Mouse (Mus musculus) CH12.LX (cell line): Measurements from ENCODE around the gene Fam72a. TPM values are rescaled to one million over a fixed set of nuclear protein-coding genes. Genes with fewer than 3 reads are reported as not detected.

Experiments used
- DNase-seq: peaks from one replicate; pipeline ENCODE4 v3.0.0-alpha.2; 2013; ENCODE audit errors: extremely low read depth
- H3K27ac ChIP-seq: 2 replicates; pipeline ENCODE4 v1.5.1; 2012; ENCODE audit warnings: low read depth, mild to moderate bottlenecking, control low read depth, moderate library complexity; ENCODE audit not compliant: insufficient read depth
- H3K27me3 ChIP-seq: replicated peaks from 2 replicates; pipeline ENCODE3; 2012; ENCODE audit warnings: inconsistent platforms
- H3K36me3 ChIP-seq, 2 experiments: replicated peaks in 1 of 2; 2 replicates each; pipeline versions ENCODE3 to v1.6.1; 2012; ENCODE audit warnings: inconsistent platforms in 1 of 2, low read length in 1 of 2, mild to moderate bottlenecking in 1 of 2, mixed read lengths in 1 of 2, moderate library complexity in 1 of 2; ENCODE audit not compliant: control insufficient read depth in 1 of 2, insufficient read depth in 1 of 2
- H3K4me1 ChIP-seq, 2 experiments: 2 replicates each; pipeline ENCODE4 v1.6.1; 2012; ENCODE audit warnings: inconsistent platforms in 1 of 2, moderate library complexity in 1 of 2; ENCODE audit not compliant: insufficient read depth in 2 of 2, control insufficient read depth in 1 of 2
- H3K4me2 ChIP-seq: 2 replicates; pipeline ENCODE4 v1.6.1; 2012; ENCODE audit warnings: low read depth, mild to moderate bottlenecking, control low read depth; ENCODE audit not compliant: poor library complexity, insufficient read depth, severe bottlenecking
- H3K4me3 ChIP-seq, 3 experiments: fragments of 150-350 bp in 1 of 3; sonication (generic) in 1 of 3; replicated peaks in 1 of 3; 2 replicates each; pipeline versions ENCODE3 to v1.5.1; 2011 to 2012; ENCODE audit warnings: low read depth in 2 of 3, low read length in 2 of 3, mild to moderate bottlenecking in 2 of 3, moderate library complexity in 2 of 3, control low read depth in 1 of 3, improper control_type of control experiment in 1 of 3, inconsistent platforms in 1 of 3, mixed read lengths in 1 of 3; ENCODE audit not compliant: poor library complexity in 1 of 3
- H3K79me2 ChIP-seq: replicated peaks from 2 replicates; pipeline ENCODE4 v1.6.1; 2012; ENCODE audit warnings: mild to moderate bottlenecking, moderate library complexity; ENCODE audit not compliant: control insufficient read depth, poor library complexity, insufficient read depth, severe bottlenecking; ENCODE audit errors: extremely low read depth
- H3K9ac ChIP-seq: 2 replicates; pipeline ENCODE4 v1.6.1; 2012; ENCODE audit warnings: low read depth, mild to moderate bottlenecking, control low read depth, moderate library complexity; ENCODE audit not compliant: insufficient read depth
- H3K9me3 ChIP-seq: replicated peaks from 2 replicates; pipeline ENCODE3; 2012; ENCODE audit warnings: low read length, inconsistent platforms, mixed read lengths
- CHD1 ChIP-seq: IDR thresholded peaks from 2 replicates; pipeline ENCODE4 v1.6.1; 2012; ENCODE audit warnings: low read depth, low read length, improper control_type of control experiment, inconsistent platforms
- CHD2 ChIP-seq: IDR thresholded peaks from 2 replicates; pipeline ENCODE4 v1.6.1; 2011; ENCODE audit warnings: low read length, improper control_type of control experiment
- CTCF ChIP-seq, 2 experiments: IDR thresholded peaks in 1 of 2; conservative IDR thresholded peaks in 1 of 2; 2 replicates each; pipeline ENCODE4 v1.5.1; 2011 to 2012; ENCODE audit warnings: low read depth in 2 of 2, low read length in 2 of 2, improper control_type of control experiment in 1 of 2, inconsistent platforms in 1 of 2, mild to moderate bottlenecking in 1 of 2, moderate library complexity in 1 of 2
- E2F4 ChIP-seq: IDR thresholded peaks from 2 replicates; pipeline ENCODE4 v1.6.1; 2011; ENCODE audit warnings: low read depth, low read length, improper control_type of control experiment; ENCODE audit not compliant: insufficient replicate concordance
- ELF1 ChIP-seq: IDR thresholded peaks from 2 replicates; pipeline ENCODE4 v1.6.1; 2014; ENCODE audit warnings: low read depth, mild to moderate bottlenecking, inconsistent platforms, low read length, improper control_type of control experiment
- EP300 ChIP-seq: IDR thresholded peaks from 2 replicates; pipeline ENCODE4 v1.6.1; 2011; ENCODE audit warnings: low read length, improper control_type of control experiment
- ETS1 ChIP-seq: conservative IDR thresholded peaks from 2 replicates; pipeline ENCODE4 v1.6.1; 2012; ENCODE audit warnings: low read depth, mild to moderate bottlenecking, inconsistent platforms, low read length, improper control_type of control experiment, moderate library complexity
- GABPA ChIP-seq: IDR thresholded peaks from 2 replicates; pipeline ENCODE4 v1.6.1; 2012; ENCODE audit warnings: low read depth, low read length, improper control_type of control experiment, inconsistent platforms; ENCODE audit not compliant: insufficient replicate concordance
- HCFC1 ChIP-seq: IDR thresholded peaks from 2 replicates; pipeline ENCODE4 v1.6.1; 2012; ENCODE audit warnings: low read depth, mild to moderate bottlenecking, inconsistent platforms, low read length, improper control_type of control experiment
- JUN ChIP-seq: IDR thresholded peaks from 2 replicates; pipeline ENCODE4 v1.6.1; 2011; ENCODE audit warnings: low read depth, mild to moderate bottlenecking, low read length, improper control_type of control experiment, moderate library complexity; ENCODE audit not compliant: insufficient read depth
- JUND ChIP-seq: conservative IDR thresholded peaks from 2 replicates; pipeline ENCODE4 v1.6.1; 2011; ENCODE audit warnings: low read depth, low read length, improper control_type of control experiment
- KAT2A ChIP-seq: IDR thresholded peaks from 2 replicates; pipeline ENCODE4 v1.6.1; 2012; ENCODE audit warnings: low read length, improper control_type of control experiment, inconsistent platforms; ENCODE audit not compliant: insufficient replicate concordance
- MAFK ChIP-seq: IDR thresholded peaks from 2 replicates; pipeline ENCODE4 v1.6.1; 2011; ENCODE audit warnings: low read length, improper control_type of control experiment; ENCODE audit not compliant: insufficient replicate concordance
- MAX ChIP-seq: IDR thresholded peaks from 2 replicates; pipeline ENCODE4 v1.6.1; 2011; ENCODE audit warnings: low read length, improper control_type of control experiment
- MXI1 ChIP-seq: IDR thresholded peaks from 2 replicates; pipeline ENCODE4 v1.6.1; 2011; ENCODE audit warnings: mild to moderate bottlenecking, low read depth, low read length, improper control_type of control experiment
- MYC ChIP-seq: IDR thresholded peaks from 2 replicates; pipeline ENCODE4 v1.6.1; 2011; ENCODE audit warnings: low read depth, mild to moderate bottlenecking, improper control_type of control experiment, low read length
- NELFE ChIP-seq: IDR thresholded peaks from 2 replicates; pipeline ENCODE4 v1.6.1; 2011; ENCODE audit warnings: low read depth, low read length, improper control_type of control experiment
- NRF1 ChIP-seq: IDR thresholded peaks from 2 replicates; pipeline ENCODE4 v1.6.1; 2014; ENCODE audit warnings: low read depth, mild to moderate bottlenecking, inconsistent platforms, low read length, improper control_type of control experiment, moderate library complexity
- PAX5 ChIP-seq: IDR thresholded peaks from 2 replicates; pipeline ENCODE4 v1.6.1; 2012; ENCODE audit warnings: low read length, inconsistent platforms, mixed read lengths
- POLR2A ChIP-seq: IDR thresholded peaks from 2 replicates; pipeline ENCODE4 v1.6.1; 2011; ENCODE audit warnings: low read depth, mild to moderate bottlenecking, improper control_type of control experiment, low read length
- POLR2AphosphoS2 ChIP-seq: IDR thresholded peaks from 2 replicates; pipeline ENCODE4 v1.6.1; 2011; ENCODE audit warnings: low read depth, low read length, improper control_type of control experiment
- RAD21 ChIP-seq: IDR thresholded peaks from 2 replicates; pipeline ENCODE4 v1.6.1; 2011; ENCODE audit warnings: low read depth, mild to moderate bottlenecking, low read length, improper control_type of control experiment, moderate library complexity
- SIN3A ChIP-seq: IDR thresholded peaks from 2 replicates; pipeline ENCODE4 v1.6.1; 2012; ENCODE audit warnings: low read length, improper control_type of control experiment, inconsistent platforms
- TBP ChIP-seq: conservative IDR thresholded peaks from 2 replicates; pipeline ENCODE4 v1.6.1; 2011; ENCODE audit warnings: low read depth, low read length, improper control_type of control experiment
- TCF12 ChIP-seq: IDR thresholded peaks from 2 replicates; pipeline ENCODE4 v1.6.1; 2014; ENCODE audit warnings: low read depth, mild to moderate bottlenecking, inconsistent platforms, low read length, improper control_type of control experiment
- UBTF ChIP-seq: IDR thresholded peaks from 2 replicates; pipeline ENCODE4 v1.6.1; 2012; ENCODE audit warnings: low read depth, mild to moderate bottlenecking, inconsistent platforms, low read length, improper control_type of control experiment, moderate library complexity
- USF1 ChIP-seq: IDR thresholded peaks from 2 replicates; pipeline ENCODE4 v1.6.1; 2014; ENCODE audit warnings: low read depth, mild to moderate bottlenecking, inconsistent platforms, low read length, improper control_type of control experiment
- USF2 ChIP-seq: conservative IDR thresholded peaks from 2 replicates; pipeline ENCODE4 v1.6.1; 2011; ENCODE audit warnings: low read depth, low read length, improper control_type of control experiment
- dilution Hi-C: fragments of 300-500 bp; cut with MboI; formaldehyde crosslinking; loops from 2 replicates; pipeline ENCODE4 v1.14.3; 2020; ENCODE audit warnings: low sequenced_read_pairs; ENCODE audit not compliant: extremely low pct_unique_long_range_greater_than_20kb, extremely low pct_ligation_motif_present
- in situ Hi-C: fragments of 300-500 bp; cut with MboI; formaldehyde crosslinking; loops from 3 replicates; pipeline ENCODE4 v1.14.3; 2019; ENCODE audit warnings: low sequenced_read_pairs, low pct_ligation_motif_present, low pct_unique_long_range_greater_than_20kb, mixed read lengths
- polyA plus RNA-seq: library from polyadenylated mRNA; unstranded; fragments of >175 nt; gene quantifications from 2 replicates; pipeline ENCODE4 v1.2.1, GENCODE M21; 2012; ENCODE audit warnings: low read depth; ENCODE audit not compliant: insufficient read length
- total RNA-seq, 2 experiments: library from RNA; depleted of rRNA; stranded (reverse); fragments of 300-350 nt in 1 of 2; fragments of >200 nt in 1 of 2; gene quantifications; 2 replicates each; pipeline ENCODE4 v1.2.3; 2012 to 2014

The Fam72a gene
- total and polyA plus RNA-seq, 3 experiments, result 10.5 to 22.4 (median 19.1) TPM

DNA sequence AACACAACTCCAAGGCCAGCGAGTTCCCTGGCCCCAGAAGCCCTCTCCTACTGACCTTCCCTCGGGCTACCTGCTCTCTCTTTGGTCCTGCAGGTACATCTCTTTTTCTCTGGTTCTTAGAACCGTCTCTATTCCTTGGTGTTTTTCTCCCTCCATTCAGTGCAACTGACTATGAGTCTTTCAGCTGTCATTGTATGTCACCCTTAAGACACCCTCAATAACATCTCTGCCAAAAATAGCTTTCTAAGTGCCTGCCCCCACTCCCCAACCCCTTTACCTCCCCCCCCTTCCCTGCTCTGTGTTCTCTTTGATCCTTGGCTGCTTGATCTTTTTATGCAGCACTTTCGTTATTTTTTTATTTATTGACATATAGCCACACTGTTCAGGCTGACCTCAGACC is 52.7 kb downstream of the Fam72a start:
- H3K4me3 ChIP-seq, result no peak overlapping the region
- TF ChIP-seq RAD21 (no peak), ELF1 (no peak), CHD1 (no peak), POLR2A (no peak), NELFE (no peak), USF1 (no peak), JUN (no peak), UBTF (no peak), GABPA (no peak)
- TF ChIP-seq, all 38 proteins: peak for 0
- no peaks in the 10 kb centered on the region for H3K79me2 ChIP-seq
- in situ Hi-C loops, result no loop called here
- H3K4me1 ChIP-seq, result peaks cover 8 to 44% of the 10 kb centered on the region in 2 experiments
- no peaks in the 10 kb centered on the region for H3K27me3 ChIP-seq
- H3K27ac ChIP-seq, result no peak overlapping the region
- no peak overlapping the region for H3K9ac ChIP-seq
- H3K36me3 ChIP-seq, result no peaks in the 10 kb centered on the region
- no peak overlapping the region for H3K4me2 ChIP-seq
- dilution Hi-C loops, result no loop called here
- DNase-seq, result no peak
- no peaks in the 10 kb centered on the region for H3K9me3 ChIP-seq

DNA sequence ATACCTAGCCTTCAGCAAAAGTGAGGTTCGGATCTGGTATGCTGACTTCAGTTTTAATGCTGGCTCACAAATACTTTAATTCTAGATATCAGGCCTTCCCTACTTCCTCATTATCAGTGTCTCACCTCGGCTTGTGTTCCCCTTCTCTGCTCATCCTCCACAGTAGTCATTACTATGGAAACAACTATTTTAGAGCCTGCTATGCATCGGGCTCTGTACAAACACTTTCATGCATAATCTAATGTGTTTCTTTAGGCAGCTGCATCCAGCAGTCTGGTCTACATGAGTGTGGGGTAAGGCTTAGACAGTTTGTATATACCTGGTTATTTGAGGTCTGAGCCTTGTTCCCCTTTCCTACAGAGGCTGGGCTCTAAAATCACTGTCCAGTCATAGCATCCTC is 55.9 kb downstream of the Fam72a start:
- in situ Hi-C loops, result no loop called here
- DNase-seq, result no peak

DNA sequence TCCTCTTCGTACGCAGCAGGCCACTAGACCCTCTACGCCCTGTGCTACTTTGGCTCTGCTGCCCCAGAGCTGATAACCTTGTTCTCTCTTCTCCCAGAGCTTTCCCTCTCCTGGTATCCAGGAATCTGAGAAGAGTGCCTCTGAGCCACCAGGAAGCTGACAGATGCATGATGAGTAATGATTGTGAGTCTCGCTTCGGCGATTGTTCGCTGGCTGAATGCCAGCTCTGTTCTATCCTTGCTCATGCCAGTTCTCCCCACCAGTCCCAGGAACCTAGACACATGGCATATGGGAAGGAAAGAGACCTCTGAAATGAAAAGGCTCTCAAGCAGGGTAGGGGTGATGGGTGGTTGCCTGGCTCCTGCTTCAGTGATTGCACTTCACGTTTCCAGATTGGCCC is 59.1 kb downstream of the Fam72a start:
- in situ Hi-C loops, result no loop called here
- TF ChIP-seq TCF12 (no peak), CTCF (conservative IDR thresholded peaks at IDR 0.05 in 1 of 2, IDR thresholded peaks at IDR 0.05 in 1 of 2; ENCODE audit: low read depth in 2 of 2, low read length in 2 of 2) (no peak), GABPA (no peak), JUN (no peak), E2F4 (no peak), NRF1 (no peak), CHD2 (no peak), MAX (no peak), RAD21 (no peak), MYC (no peak), ETS1 (no peak), JUND (no peak), HCFC1 (no peak), TBP (no peak)
- Histone ChIP-seq H3K4me3 (no peak overlapping the region), H3K4me1 (peaks cover 0 to 20% of the 10 kb centered on the region in 2 experiments; a peak in 2 of 4 replicates), H3K4me2 (no peak overlapping the region), H3K79me2 (no peaks in the 10 kb centered on the region), H3K36me3 (no peaks in the 10 kb centered on the region), H3K9me3 (no peaks in the 10 kb centered on the region), H3K27ac (no peak overlapping the region), H3K9ac (no peak overlapping the region), H3K27me3 (peaks cover 1% of the 10 kb centered on the region)
- DNase-seq, result no peak
- dilution Hi-C loops, result no loop called here

More for the DNA sequence above, 55.9 kb downstream of the Fam72a start:
- Histone ChIP-seq H3K27me3 (no peaks in the 10 kb centered on the region), H3K9me3 (no peaks in the 10 kb centered on the region), H3K4me1 (peaks cover 0 to 35% of the 10 kb centered on the region in 2 experiments; a peak in 2 of 4 replicates), H3K4me2 (no peak overlapping the region), H3K4me3 (no peak overlapping the region), H3K27ac (no peak overlapping the region), H3K36me3 (no peaks in the 10 kb centered on the region), H3K79me2 (no peaks in the 10 kb centered on the region), H3K9ac (no peak overlapping the region)
- TF ChIP-seq PAX5 (no peak), POLR2AphosphoS2 (no peak), JUND (no peak), KAT2A (no peak), MAFK (no peak), NELFE (no peak), NRF1 (no peak), USF2 (no peak), MAX (no peak), EP300 (no peak), TCF12 (no peak), UBTF (no peak), SIN3A (no peak), HCFC1 (no peak), MXI1 (no peak)
- dilution Hi-C loops, result no loop called here
